Mouse (Mus musculus) thymus, adult 2 months (tissue): ENCODE results near the gene Dlg3. TPM values are rescaled to one million over a fixed set of nuclear protein-coding genes. Genes with fewer than 3 reads are reported as not detected.

Experiments
- DNase-seq: peaks from one replicate; pipeline ENCODE4 v3.0.0; 2021
- H3K27ac ChIP-seq: fragments of 200-500 bp; 2 replicates; pipeline ENCODE4 v1.5.1; 2012; ENCODE audit warnings: low read length, control low read depth; ENCODE audit not compliant: control insufficient read depth, insufficient read depth
- H3K27me3 ChIP-seq: fragments of 200-500 bp; 2 replicates; pipeline ENCODE4 v1.6.1; 2012; ENCODE audit warnings: mild to moderate bottlenecking, low read length, moderate library complexity, mixed read lengths; ENCODE audit not compliant: control insufficient read depth, insufficient read depth
- H3K36me3 ChIP-seq: fragments of 200-500 bp; 2 replicates; pipeline ENCODE4 v1.6.1; 2012; ENCODE audit warnings: mild to moderate bottlenecking, low read length, moderate library complexity; ENCODE audit not compliant: control insufficient read depth, insufficient read depth
- H3K4me1 ChIP-seq: fragments of 200-500 bp; replicated peaks from 2 replicates; pipeline ENCODE4 v1.6.1; 2012; ENCODE audit warnings: low read length; ENCODE audit not compliant: control insufficient read depth, insufficient read depth
- H3K4me3 ChIP-seq: fragments of 200-500 bp; 2 replicates; pipeline ENCODE4 v1.5.1; 2012; ENCODE audit warnings: mild to moderate bottlenecking, low read length, control low read depth, moderate library complexity; ENCODE audit not compliant: control insufficient read depth, insufficient read depth
- CTCF ChIP-seq: fragments of 200-500 bp; IDR thresholded peaks from 2 replicates; pipeline ENCODE4 v1.5.1; 2012; ENCODE audit warnings: mild to moderate bottlenecking, control low read depth, low read length, moderate library complexity, borderline replicate concordance; ENCODE audit not compliant: control insufficient read depth, poor library complexity, insufficient read depth; ENCODE audit errors: extremely low read depth
- POLR2A ChIP-seq: fragments of 200-500 bp; IDR thresholded peaks from 2 replicates; pipeline ENCODE4 v1.6.1; 2012; ENCODE audit warnings: mild to moderate bottlenecking, low read length, control low read depth, moderate library complexity; ENCODE audit not compliant: control insufficient read depth, poor library complexity, insufficient read depth; ENCODE audit errors: extremely low read depth
- WGBS: fragments of 180-500 bp; shearing (Covaris S2); methylation state at CpG from one replicate; pipeline ENCODE4 v1.1.7; 2018; 5-methylcytosine and 5-hydroxymethylcytosine counted together
- polyA plus RNA-seq: library from polyadenylated mRNA; depleted of rRNA; stranded (reverse); fragments of >200 nt; gene quantifications from 2 replicates; pipeline ENCODE4 v1.2.3, GENCODE M21; 2012

The Dlg3 gene
- polyA plus RNA-seq, 1 experiment = 10.2 TPM

GRCm38 (mm10) chrX:100775405-100775804 lies 7.9 kb downstream of the Dlg3 start:
- no peak for TF ChIP-seq POLR2A
- TF ChIP-seq CTCF = no peak
- Histone ChIP-seq H3K4me3 (no peak overlapping the region), H3K36me3 (no peaks in the 10 kb centered on the region), H3K4me1 (peaks cover 7% of the 10 kb centered on the region), H3K27ac (no peak overlapping the region), H3K27me3 (no peaks in the 10 kb centered on the region)
- WGBS = 90% methylated on average over 3 of the region's 3 CpGs
- no peak for DNase-seq

GRCm38 (mm10) chrX:100776494-100776893 lies 9.0 kb downstream of the Dlg3 start:
- TF ChIP-seq CTCF (no peak), POLR2A (no peak)
- Histone ChIP-seq H3K4me3 (no peak overlapping the region), H3K27ac (no peak overlapping the region), H3K27me3 (no peaks in the 10 kb centered on the region), H3K36me3 (no peaks in the 10 kb centered on the region), H3K4me1 (peaks cover 7% of the 10 kb centered on the region)
- WGBS = 8% methylated on average over 9 of the region's 9 CpGs
- DNase-seq = peak; percentile 54

DNA sequence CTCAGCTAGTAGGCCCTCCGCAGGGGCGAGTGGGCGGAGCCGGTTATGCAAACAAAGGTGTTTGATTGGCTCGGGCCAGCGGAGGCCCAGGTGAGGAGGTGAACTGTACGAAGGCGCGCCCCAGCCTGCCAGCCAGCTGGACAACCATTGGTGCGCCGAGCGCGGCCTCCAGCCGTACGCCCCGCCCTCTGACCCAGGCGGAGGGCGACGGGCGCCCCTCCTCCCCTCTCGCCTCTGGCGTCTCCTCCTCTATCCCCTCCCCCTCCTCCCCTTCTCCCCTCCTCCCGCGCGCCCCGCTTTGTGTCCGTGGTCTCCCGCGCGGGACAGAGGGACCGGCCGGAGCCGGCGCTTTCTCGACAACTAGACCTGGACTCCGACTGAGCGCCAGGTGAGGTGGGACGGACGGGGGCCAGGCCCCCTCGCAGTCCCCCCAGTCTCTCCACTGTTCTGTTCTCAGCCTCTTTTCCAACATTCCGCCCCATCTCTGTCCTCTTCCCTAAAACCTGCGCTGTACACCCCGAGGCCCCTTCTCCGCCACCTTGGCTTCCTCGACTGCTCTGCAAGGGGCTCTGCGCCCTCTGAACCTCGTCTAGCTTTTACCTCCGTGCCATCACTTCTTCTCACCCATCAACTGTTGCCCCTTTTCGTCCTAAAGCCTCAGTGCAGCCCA lies 9.6 kb downstream of the Dlg3 start:
- peak overlapping the region; percentile 69 for H3K27ac ChIP-seq
- 4% methylated on average over 27 of the region's 49 CpGs for WGBS
- no peaks in the 10 kb centered on the region for H3K27me3 ChIP-seq
- peaks cover 7% of the 10 kb centered on the region for H3K4me1 ChIP-seq
- no peaks in the 10 kb centered on the region for H3K36me3 ChIP-seq
- TF ChIP-seq CTCF (no peak), POLR2A (no peak)
- peak overlapping the region; percentile 66 for H3K4me3 ChIP-seq
- peak; percentile 81 for DNase-seq

- 51% methylated on average over 10 of the region's 10 CpGs for WGBS
- no peaks in the 10 kb centered on the region for H3K27me3 ChIP-seq
- H3K4me1 ChIP-seq = peaks cover 7% of the 10 kb centered on the region
- no peak for DNase-seq
- no peaks in the 10 kb centered on the region for H3K36me3 ChIP-seq
- peak overlapping the region; percentile 66 for H3K4me3 ChIP-seq
- no peak overlapping the region for H3K27ac ChIP-seq
- TF ChIP-seq POLR2A = no peak
- TF ChIP-seq CTCF = no peak
Measured at GRCm38 (mm10) chrX:100777655-100778234, 10.2 kb downstream of the Dlg3 start.

- H3K4me1 ChIP-seq = peaks cover 7% of the 10 kb centered on the region
- H3K27ac ChIP-seq = no peak overlapping the region
- WGBS = 83% methylated on average over 5 of the region's 5 CpGs
- no peaks in the 10 kb centered on the region for H3K36me3 ChIP-seq
- DNase-seq = no peak
- no peak for TF ChIP-seq CTCF
- TF ChIP-seq POLR2A = no peak
- H3K27me3 ChIP-seq = no peaks in the 10 kb centered on the region
- H3K4me3 ChIP-seq = no peak overlapping the region
Measured at GRCm38 (mm10) chrX:100778397-100778796, 10.9 kb downstream of the Dlg3 start.

DNA sequence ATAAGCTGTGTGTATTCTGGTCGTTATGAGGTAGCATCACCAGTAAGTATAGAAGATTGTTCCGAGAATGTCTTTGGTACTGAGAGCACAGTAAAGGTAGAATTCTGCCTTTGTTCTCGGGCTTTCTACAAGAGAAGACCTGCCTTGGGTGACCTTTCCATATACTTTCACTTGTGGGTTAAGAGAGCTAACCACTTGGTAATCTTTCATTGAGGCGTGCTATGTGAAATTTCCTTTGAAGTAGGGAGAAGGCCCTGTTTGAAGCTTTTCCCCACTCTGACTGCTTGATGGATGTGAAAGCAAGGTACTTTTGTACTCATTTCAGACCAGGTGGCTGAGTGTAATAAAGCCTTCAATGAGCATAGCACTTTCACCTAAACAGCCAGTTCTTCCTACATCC lies 21.8 kb downstream of the Dlg3 start:
- H3K36me3 ChIP-seq = no peaks in the 10 kb centered on the region
- H3K4me3 ChIP-seq = no peak overlapping the region
- H3K4me1 ChIP-seq = peaks cover 2% of the 10 kb centered on the region; the same call in 1 of the 2 replicates
- no peak for DNase-seq
- no peak for TF ChIP-seq CTCF
- H3K27ac ChIP-seq = no peak overlapping the region
- H3K27me3 ChIP-seq = no peaks in the 10 kb centered on the region
- 33% methylated on average over 4 of the region's 4 CpGs for WGBS
